Mouse (Mus musculus) forebrain, embryonic 12.5 days (tissue): Measurements from ENCODE around the gene Zfp672. TPM values are rescaled to one million over a fixed set of nuclear protein-coding genes. Genes with fewer than 3 reads are reported as not detected.

Experiments
- ATAC-seq: fragments of 200-750 bp; cut with Nextera tagmentation; 2 replicates; pipeline ENCODE4 v1.8.0; 2017; ENCODE audit warnings: moderate TSS enrichment; ENCODE audit not compliant: low FRiP score
- H3K27ac ChIP-seq: fragments of 300-500 bp; sonication (generic); 2 replicates; pipeline ENCODE4 v1.5.1; 2016; ENCODE audit warnings: mild to moderate bottlenecking
- H3K27me3 ChIP-seq: fragments of 300-500 bp; sonication (generic); 2 replicates; pipeline ENCODE4 v1.6.1; 2016; ENCODE audit warnings: mild to moderate bottlenecking
- H3K36me3 ChIP-seq: fragments of 300-500 bp; sonication (generic); replicated peaks from 2 replicates; pipeline ENCODE4 v1.6.1; 2016; ENCODE audit warnings: mild to moderate bottlenecking
- H3K4me1 ChIP-seq: fragments of 300-500 bp; sonication (generic); 2 replicates; pipeline ENCODE4 v1.6.1; 2016
- H3K4me2 ChIP-seq: fragments of 300-500 bp; sonication (generic); 2 replicates; pipeline ENCODE4 v1.6.1; 2016; ENCODE audit warnings: mild to moderate bottlenecking, moderate library complexity
- H3K4me3 ChIP-seq: fragments of 300-500 bp; sonication (generic); replicated peaks from 2 replicates; pipeline ENCODE4 v1.5.1; 2016; ENCODE audit warnings: mild to moderate bottlenecking
- H3K9ac ChIP-seq: fragments of 300-500 bp; sonication (generic); 2 replicates; pipeline ENCODE4 v1.6.1; 2016; ENCODE audit warnings: mild to moderate bottlenecking
- H3K9me3 ChIP-seq: fragments of 300-500 bp; sonication (generic); 2 replicates; pipeline ENCODE4 v1.6.1; 2016
- WGBS: fragments of 180-500 bp; shearing (Covaris S2); methylation state at CpG from one replicate; pipeline ENCODE4 v1.1.7; 2016; 5-methylcytosine and 5-hydroxymethylcytosine counted together
- polyA plus RNA-seq: library from polyadenylated mRNA; unstranded; fragments of >200 nt; fragmentation: Nextera tagmentation; extraction: Ambion mirVana; gene quantifications from 2 replicates; pipeline ENCODE4 v1.2.1, GENCODE M21; 2016

Gene Zfp672
- polyA plus RNA-seq, 1 experiment from 2014 or later: 37.7 TPM

DNA sequence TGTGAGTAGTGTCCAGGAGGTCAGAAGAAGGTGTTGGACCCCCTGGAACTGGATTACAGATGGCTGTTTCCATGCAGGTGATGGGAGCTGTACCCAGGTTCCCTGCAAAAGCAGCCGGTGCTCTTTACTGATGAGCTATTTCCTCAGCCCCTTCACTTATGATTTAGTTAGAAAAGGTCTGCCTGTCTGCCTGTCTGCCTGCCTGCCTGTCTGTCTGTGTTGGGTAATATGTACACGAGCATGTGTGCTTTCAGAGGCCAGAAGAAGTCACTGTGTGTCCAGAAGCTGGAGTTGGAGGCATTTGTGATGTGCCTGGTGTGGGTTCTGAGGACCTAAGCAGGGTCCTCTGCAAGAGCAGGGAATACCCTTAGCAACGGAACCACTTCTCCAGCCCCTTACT lies 23.6 kb upstream of the Zfp672 start:
- ATAC-seq: no peak
- Histone ChIP-seq H3K36me3 (0 out of 2 replicates have a peak, but pooled peaks cover 3% of the 10 kb centered on the region), H3K27ac (no peak overlapping the region), H3K27me3 (no peaks in the 10 kb centered on the region), H3K4me2 (no peak overlapping the region), H3K4me1 (no peaks in the 10 kb centered on the region), H3K9ac (no peak overlapping the region), H3K4me3 (no peak overlapping the region), H3K9me3 (peaks cover 4% of the 10 kb centered on the region; the same call in 1 of the 2 replicates)
- WGBS: 80% methylated on average over 3 of the region's 3 CpGs

DNA sequence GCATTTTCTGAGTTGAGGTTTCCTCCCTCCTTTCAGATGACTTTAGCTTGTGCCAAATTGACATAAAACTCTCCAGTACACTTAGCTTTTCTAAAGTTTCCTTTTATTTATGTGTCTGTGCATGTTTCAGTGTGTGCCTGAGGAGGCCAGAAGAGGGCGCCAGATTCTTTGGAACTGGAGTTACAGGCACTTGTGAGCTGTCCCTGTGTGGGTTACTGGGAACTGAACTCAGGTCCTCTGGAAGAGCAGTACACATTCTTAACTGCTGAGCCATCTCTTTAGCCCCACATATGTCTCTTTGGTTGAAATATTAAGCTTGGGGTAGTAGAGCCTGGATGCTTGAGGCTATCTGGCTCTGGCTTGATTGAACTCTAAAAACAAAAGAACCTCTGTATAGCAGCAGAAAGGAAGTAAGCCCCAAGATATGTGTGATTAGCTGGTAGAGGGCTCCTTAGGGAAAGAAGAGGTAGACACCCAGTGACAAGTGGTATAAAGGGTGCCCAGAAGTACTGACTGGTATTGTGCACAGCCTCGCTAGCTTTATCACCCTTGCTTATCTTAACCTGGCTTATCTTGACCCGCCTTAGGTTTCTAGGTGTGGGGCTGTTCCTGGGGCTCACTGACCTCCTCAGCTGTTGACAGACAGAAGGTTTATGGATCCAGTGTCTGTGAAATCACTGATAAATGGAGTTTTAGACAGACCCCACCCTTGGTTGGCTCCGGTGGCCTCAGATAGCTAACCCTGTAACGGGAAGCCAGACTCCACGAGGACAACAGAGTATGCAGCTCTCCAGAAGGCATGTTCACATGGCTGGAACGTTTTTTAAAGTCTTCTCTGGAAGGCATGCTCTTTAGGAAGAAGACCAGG lies 22.8 kb upstream of the Zfp672 start:
- H3K27ac ChIP-seq: no peak overlapping the region
- no peak for ATAC-seq
- H3K4me3 ChIP-seq: no peak overlapping the region
- H3K9me3 ChIP-seq: peaks cover 4% of the 10 kb centered on the region; the same call in 1 of the 2 replicates
- H3K4me2 ChIP-seq: no peak overlapping the region
- H3K9ac ChIP-seq: no peak overlapping the region
- no peaks in the 10 kb centered on the region for H3K27me3 ChIP-seq
- 69% methylated on average over 7 of the region's 7 CpGs for WGBS
- peaks cover 4% of the 10 kb centered on the region; the same call in 1 of the 2 replicates for H3K36me3 ChIP-seq
- no peaks in the 10 kb centered on the region for H3K4me1 ChIP-seq

DNA sequence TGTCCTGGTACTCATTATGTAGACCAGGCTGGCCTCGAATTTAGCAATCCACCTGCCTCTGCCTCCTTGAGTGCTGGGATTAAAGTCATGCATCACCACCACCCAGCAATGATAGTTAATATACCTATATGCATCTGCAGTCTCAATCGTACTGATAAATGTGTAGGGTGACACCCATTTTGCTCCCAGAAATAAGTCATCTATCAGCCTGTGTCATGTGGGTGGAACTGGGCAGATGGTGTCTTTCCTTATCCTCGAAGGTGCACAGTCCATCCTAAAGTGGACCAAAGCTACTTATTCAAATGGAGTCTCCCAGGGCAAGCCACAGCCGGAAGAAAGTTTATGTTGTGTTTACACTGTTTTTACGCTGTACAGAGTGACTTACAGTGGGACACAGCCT lies 21.0 kb upstream of the Zfp672 start:
- Histone ChIP-seq H3K36me3 (peaks cover 21% of the 10 kb centered on the region), H3K4me3 (no peak overlapping the region), H3K4me2 (no peak overlapping the region), H3K9me3 (peaks cover 4% of the 10 kb centered on the region; the same call in 1 of the 2 replicates), H3K9ac (no peak overlapping the region), H3K27me3 (no peaks in the 10 kb centered on the region), H3K4me1 (no peaks in the 10 kb centered on the region), H3K27ac (no peak overlapping the region)
- ATAC-seq: no peak
- 92% methylated on average over 5 of the region's 5 CpGs for WGBS

DNA sequence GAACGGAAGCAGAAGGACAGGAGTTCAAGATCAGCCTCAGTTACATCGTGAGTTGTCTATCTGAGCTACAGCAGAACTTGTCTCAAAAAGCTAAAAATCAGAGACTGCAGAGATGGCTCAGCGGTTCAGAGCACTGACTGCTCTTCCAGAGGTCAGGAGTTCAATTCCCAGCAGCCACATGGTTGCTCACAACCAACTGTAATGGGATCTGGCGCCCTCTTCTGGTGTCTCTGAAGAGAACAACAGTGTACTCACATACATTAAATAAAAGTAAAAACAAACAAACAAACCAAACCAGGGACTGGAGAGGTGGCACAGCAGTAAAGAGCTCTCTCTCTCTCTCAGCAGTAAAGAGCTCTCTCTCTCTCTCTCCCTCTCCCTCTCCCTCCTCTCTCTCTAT lies 20.5 kb upstream of the Zfp672 start:
- ATAC-seq: no peak
- WGBS: 70% methylated on average over 4 of the region's 4 CpGs
- H3K4me3 ChIP-seq: no peak overlapping the region

DNA sequence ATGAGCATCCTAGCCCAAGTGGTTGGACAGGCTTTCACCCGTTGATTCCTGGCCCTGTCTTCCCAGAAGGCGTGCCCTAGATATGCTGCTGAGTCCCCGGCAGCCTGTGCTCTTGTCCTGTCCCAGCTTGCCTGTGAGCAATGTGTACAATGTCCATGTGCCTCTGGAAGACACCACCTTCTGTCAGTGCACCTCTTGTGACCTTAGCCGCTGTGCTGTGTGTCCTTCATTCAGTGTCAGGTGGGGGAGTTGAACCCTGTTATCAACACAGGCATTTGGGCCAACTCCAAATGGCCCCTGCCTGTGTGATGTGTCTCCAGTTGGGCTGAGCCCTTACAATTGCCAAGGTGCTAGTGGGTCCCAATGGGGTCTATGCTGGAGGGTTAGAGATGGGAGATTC lies 16.6 kb upstream of the Zfp672 start:
- Histone ChIP-seq H3K27me3 (no peaks in the 10 kb centered on the region), H3K9ac (no peak overlapping the region), H3K4me1 (no peaks in the 10 kb centered on the region), H3K9me3 (peaks cover 4% of the 10 kb centered on the region; the same call in 1 of the 2 replicates), H3K27ac (no peak overlapping the region), H3K36me3 (peaks cover 50% of the 10 kb centered on the region), H3K4me3 (no peak overlapping the region), H3K4me2 (no peak overlapping the region)
- 95% methylated on average over 4 of the region's 4 CpGs for WGBS
- ATAC-seq: no peak

More for the DNA sequence above, 20.5 kb upstream of the Zfp672 start:
- Histone ChIP-seq H3K4me2 (no peak overlapping the region), H3K27ac (no peak overlapping the region), H3K9ac (no peak overlapping the region), H3K27me3 (no peaks in the 10 kb centered on the region), H3K36me3 (peaks cover 27% of the 10 kb centered on the region), H3K9me3 (peaks cover 4% of the 10 kb centered on the region; the same call in 1 of the 2 replicates), H3K4me1 (no peaks in the 10 kb centered on the region)

DNA sequence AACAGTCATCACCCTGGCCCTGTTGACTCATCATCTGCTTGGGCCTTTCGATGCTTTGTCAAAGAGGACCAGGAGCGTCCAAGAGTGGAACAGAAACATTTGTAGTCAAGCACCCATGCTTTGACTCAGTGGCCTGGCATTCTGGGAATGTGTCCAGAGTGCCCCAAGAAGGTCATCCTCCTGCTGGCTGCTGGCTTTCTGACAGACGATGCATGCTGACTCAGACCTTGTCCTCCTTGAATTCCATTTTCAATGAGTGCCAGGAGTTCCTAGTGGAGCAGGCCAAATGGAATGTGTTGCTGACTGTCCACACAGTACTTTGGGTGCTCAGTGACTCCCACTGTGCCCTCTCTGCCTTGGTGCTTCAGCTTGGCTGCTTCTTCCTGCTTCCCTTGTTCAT lies 4.6 kb upstream of the Zfp672 start:
- no peak overlapping the region for H3K27ac ChIP-seq
- H3K4me1 ChIP-seq: peaks cover 23% of the 10 kb centered on the region
- H3K4me2 ChIP-seq: no peak overlapping the region
- no peaks in the 10 kb centered on the region for H3K27me3 ChIP-seq
- no peak for ATAC-seq
- no peaks in the 10 kb centered on the region for H3K9me3 ChIP-seq
- no peak overlapping the region for H3K9ac ChIP-seq
- WGBS: 81% methylated on average over 3 of the region's 3 CpGs
- H3K36me3 ChIP-seq: peaks cover 52% of the 10 kb centered on the region
- H3K4me3 ChIP-seq: no peak overlapping the region

DNA sequence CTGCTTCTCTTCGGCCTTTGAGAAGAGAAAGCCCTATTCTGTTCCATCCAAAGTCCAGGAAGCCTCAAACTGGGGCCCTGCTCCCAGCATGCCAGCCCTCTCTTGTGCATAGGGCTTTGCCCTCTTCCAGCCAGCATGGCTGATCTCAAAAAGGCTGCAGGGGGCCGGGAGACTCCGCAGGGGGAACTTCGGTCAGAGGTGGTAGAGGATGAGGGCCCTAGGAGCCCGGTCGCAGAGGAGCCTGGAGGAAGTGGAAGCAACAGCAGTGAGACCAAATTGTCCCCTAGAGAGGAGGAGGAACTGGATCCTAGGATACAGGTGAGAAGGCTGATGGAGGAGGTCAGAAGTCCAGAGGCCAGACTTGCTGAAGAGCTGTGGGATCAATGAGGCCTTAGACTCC lies 1.4 kb upstream of the Zfp672 start:
- no peaks in the 10 kb centered on the region for H3K27me3 ChIP-seq
- ATAC-seq: no peak
- H3K9ac ChIP-seq: peak overlapping the region; percentile 86
- peaks cover 39% of the 10 kb centered on the region for H3K4me1 ChIP-seq
- H3K4me3 ChIP-seq: peak overlapping the region; percentile 89
- H3K9me3 ChIP-seq: no peaks in the 10 kb centered on the region
- H3K4me2 ChIP-seq: peak overlapping the region; percentile 83
- H3K36me3 ChIP-seq: peaks cover 39% of the 10 kb centered on the region
- 93% methylated on average over 6 of the region's 6 CpGs for WGBS
- H3K27ac ChIP-seq: no peak overlapping the region

DNA sequence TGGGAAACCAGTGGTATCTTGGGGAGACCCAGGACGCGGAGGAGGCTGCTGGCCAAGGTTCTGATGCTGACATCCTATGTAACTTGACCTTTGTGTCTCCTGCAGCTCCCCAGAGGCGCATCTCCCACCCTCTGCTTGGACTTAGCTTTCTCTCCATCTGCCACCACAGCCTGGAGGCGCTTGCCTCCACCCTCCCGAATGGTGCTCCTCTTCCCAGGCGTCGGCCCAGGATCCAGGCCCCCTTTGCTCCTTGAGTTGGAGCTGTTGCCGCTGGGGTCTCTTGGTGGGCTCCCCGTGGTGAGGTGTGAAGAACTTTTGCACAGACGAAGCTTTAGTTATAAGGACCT lies 983 bp upstream of the Zfp672 start:
- no peaks in the 10 kb centered on the region for H3K27me3 ChIP-seq
- ATAC-seq: 0 out of 2 replicates have a peak, but pooled peaks have one; percentile 19
- H3K9me3 ChIP-seq: no peaks in the 10 kb centered on the region
- H3K4me2 ChIP-seq: peak overlapping the region; percentile 83
- peaks cover 35% of the 10 kb centered on the region for H3K36me3 ChIP-seq
- H3K9ac ChIP-seq: peak overlapping the region; percentile 86
- no peak overlapping the region for H3K27ac ChIP-seq
- peaks cover 39% of the 10 kb centered on the region for H3K4me1 ChIP-seq
- WGBS: 20% methylated on average over 10 of the region's 10 CpGs
- H3K4me3 ChIP-seq: peak overlapping the region; percentile 89

DNA sequence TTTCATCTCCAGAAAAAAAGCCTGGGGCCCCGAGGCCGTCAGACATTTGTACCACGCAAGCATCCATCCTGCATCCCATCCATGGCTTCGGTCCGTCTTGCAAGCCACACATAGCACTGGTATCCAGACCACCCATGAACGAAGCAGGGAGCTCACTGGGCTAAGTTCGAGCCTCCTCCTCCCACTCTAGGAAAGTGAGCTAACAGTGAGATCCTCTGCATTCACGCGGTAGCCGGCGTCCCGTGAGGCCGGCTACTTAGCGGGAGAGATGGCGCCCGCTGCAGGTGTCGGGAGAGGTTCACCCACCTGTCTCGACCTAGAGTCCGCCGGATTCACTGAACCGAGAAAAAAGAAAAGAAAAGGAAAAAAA lies 248 bp downstream of the Zfp672 start:
- under 1% methylated on average over 21 of the region's 21 CpGs for WGBS
- H3K27me3 ChIP-seq: no peaks in the 10 kb centered on the region
- H3K4me2 ChIP-seq: peak overlapping the region; percentile 83
- peak; percentile 64 for ATAC-seq
- peak overlapping the region; percentile 46; the same call in 1 of the 2 replicates for H3K27ac ChIP-seq
- H3K4me3 ChIP-seq: peak overlapping the region; percentile 89
- peaks cover 31% of the 10 kb centered on the region for H3K36me3 ChIP-seq
- no peaks in the 10 kb centered on the region for H3K9me3 ChIP-seq
- H3K9ac ChIP-seq: peak overlapping the region; percentile 83
- peaks cover 39% of the 10 kb centered on the region for H3K4me1 ChIP-seq

DNA sequence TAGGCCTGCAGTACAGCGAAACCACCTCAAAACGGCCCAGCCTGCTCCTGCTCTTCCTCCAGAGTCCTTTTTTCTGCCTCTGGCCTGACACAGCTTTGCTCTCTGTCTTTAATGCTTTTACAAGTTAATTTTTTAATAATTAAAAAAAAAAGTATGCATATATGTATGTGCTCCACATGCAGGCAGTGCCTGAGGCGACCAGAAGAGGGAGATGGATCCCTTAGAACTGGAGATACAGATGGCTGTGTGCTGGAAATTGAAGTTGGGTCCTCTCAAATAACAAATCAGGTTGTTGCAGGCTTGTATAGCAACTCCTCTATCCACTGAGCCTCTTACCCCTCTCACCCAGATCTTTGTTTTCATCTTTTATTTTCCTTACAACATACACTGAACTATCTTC lies 3.4 kb downstream of the Zfp672 start:
- Histone ChIP-seq H3K9me3 (no peaks in the 10 kb centered on the region), H3K27ac (no peak overlapping the region), H3K27me3 (no peaks in the 10 kb centered on the region), H3K36me3 (peaks cover 16% of the 10 kb centered on the region), H3K4me2 (no peak overlapping the region), H3K9ac (no peak overlapping the region), H3K4me1 (peaks cover 39% of the 10 kb centered on the region), H3K4me3 (no peak overlapping the region)
- no peak for ATAC-seq
- 96% methylated on average over 3 of the region's 3 CpGs for WGBS

DNA sequence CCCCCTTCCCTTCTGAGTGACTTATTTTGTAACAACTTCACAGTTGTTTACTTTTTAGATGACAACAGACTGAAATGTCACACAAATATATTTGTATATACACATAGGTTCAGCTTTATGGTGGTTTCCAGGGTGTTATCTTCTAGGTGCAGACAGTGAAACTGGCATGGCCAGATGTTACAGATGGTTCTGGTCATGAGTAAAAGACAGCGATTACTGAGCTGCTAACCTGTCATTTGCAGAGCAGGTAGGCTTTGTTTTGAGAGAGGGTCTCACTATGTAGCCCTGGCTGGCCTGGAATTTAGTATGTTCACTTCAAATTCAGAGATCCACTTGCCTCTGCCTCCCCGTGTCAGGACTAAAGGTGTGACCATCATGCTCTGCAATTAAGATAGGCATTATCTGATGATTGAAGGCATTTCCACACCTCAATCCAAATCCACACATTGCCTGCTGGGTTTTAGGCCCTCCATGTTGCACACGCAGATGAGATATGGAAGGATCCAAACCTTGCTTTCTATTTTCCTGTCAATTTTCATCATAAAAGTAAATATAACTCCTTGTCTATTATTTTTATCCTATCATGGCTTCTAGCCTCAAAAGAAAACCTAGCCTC lies 5.4 kb downstream of the Zfp672 start:
- no peak overlapping the region for H3K9ac ChIP-seq
- no peaks in the 10 kb centered on the region for H3K9me3 ChIP-seq
- H3K36me3 ChIP-seq: peaks cover 13% of the 10 kb centered on the region
- H3K4me2 ChIP-seq: no peak overlapping the region
- H3K4me3 ChIP-seq: no peak overlapping the region
- no peak for ATAC-seq
- H3K27ac ChIP-seq: no peak overlapping the region
- peaks cover 36% of the 10 kb centered on the region for H3K4me1 ChIP-seq
- 88% methylated on average over 3 of the region's 3 CpGs for WGBS
- no peaks in the 10 kb centered on the region for H3K27me3 ChIP-seq

DNA sequence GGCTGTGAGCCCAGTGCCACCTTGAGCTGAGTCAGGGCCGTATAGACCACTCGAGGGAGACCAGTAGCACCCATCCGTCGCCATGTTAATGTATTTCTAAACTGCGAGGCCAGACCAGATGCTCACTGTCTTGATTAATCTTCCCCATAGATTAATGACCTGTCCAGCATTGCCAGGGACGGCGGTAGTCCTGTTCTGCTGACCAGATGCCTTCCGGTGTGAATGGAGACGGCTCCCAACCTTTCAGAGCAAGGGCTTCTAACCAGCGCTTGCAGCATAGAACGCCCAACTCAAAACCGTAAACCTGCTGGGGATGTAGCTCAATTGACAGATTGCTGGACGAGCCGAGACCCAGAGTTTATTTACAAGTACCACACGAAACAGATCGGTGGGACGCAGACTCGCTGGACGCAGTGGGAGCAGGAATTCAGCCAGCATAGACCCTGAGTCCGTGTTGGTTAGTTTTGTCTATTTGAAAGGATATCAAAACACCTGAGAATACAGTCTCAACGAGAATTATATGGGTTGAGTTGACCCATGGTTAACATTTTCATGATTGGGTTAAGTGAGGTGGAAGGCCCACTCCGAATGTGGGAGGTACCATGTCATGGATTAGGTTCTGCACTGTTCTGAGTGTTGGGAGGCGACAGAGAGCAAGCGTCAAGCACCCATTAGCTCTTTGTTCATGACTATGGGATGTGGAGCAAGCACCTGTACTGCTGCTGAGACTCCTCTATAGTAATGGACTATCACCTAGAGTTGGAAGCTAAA lies 6.4 kb downstream of the Zfp672 start:
- no peaks in the 10 kb centered on the region for H3K27me3 ChIP-seq
- ATAC-seq: no peak; the same call in 1 of the 2 replicates
- no peaks in the 10 kb centered on the region for H3K9me3 ChIP-seq
- H3K4me1 ChIP-seq: peaks cover 26% of the 10 kb centered on the region
- peak overlapping the region; percentile 96 for H3K27ac ChIP-seq
- H3K36me3 ChIP-seq: peaks cover 18% of the 10 kb centered on the region
- H3K4me2 ChIP-seq: peak overlapping the region; percentile 77
- peak overlapping the region; percentile 83 for H3K4me3 ChIP-seq
- 15% methylated on average over 24 of the region's 24 CpGs for WGBS
- H3K9ac ChIP-seq: peak overlapping the region; percentile 85
